ENCODE assay signal across 7 mouse cellular contexts in genomic region chr19:5601752-5602541, GRCm38 (mm10). TPM values are rescaled to one million over a fixed set of nuclear protein-coding genes. Genes with fewer than 3 reads are reported as not detected.
DNase-seq lines count a peak whose midpoint lies in the region; ATAC-seq lines count a peak whose summit lies in the region.

TSS of gene Rnaseh2c (plus strand) at chr19:5601873.

- peak; percentile 82 to 94 for DNase-seq in adrenal gland, adult (ENCODE audit: inconsistent age in 2 of 2, low spot score in 1 of 2)
- DNase-seq in embryo, embryonic 10 days (ENCODE audit: low spot score), result peak; percentile 94
- DNase-seq in gastrocnemius, postnatal 14 days, result peak; percentile 74
- DNase-seq in left cerebral cortex, postnatal 10 days (ENCODE audit: extremely low spot score in 1 of 2, low spot score in 2 of 2), result peak; percentile 75 to 82
- DNase-seq in right cerebral cortex, postnatal 36 days (ENCODE audit: low spot score in 2 of 2), result peak; percentile 78 to 84

- intact Hi-C loops in gastrocnemius, postnatal 14 days (cut with DNase I; ENCODE audit: low total_unique reads), result no loop called here
- intact Hi-C loops in left cerebral cortex, postnatal 10 days (cut with DNase I), result loop anchor here (5.0 kb wide), 1 partner anchor 35 kb away; the partner anchor contains the start of gene Rela

- ATAC-seq in inflammation-experienced regulatory T-cells, adult 6 months, result peak; percentile 99
- peak; percentile 81 for ATAC-seq in megakaryocyte-erythroid progenitor cell, adult 5-6 weeks (replicated peaks; ENCODE audit: low FRiP score, low TSS enrichment, poor library complexity, severe bottlenecking)

RNA-seq across cellular contexts. Expression of gene Rnaseh2c, which starts in this region (rescaled TPM):
- total RNA-seq in gastrocnemius, postnatal 14 days (2021), result 10 to 100 TPM; 39.1 to 46.1 TPM
- polyA plus RNA-seq in inflammation-experienced regulatory T-cells, adult 6 months (2017; shearing (Covaris generic)), result 100 to 1,000 TPM in 1 of 3 experiments, 10 to 100 TPM in 2; 40.8 to 104 (median 97.1) TPM
- total RNA-seq in left cerebral cortex, postnatal 10 days (2021), result 10 to 100 TPM; 68.2 to 71.7 TPM
- 173 and 247 TPM in 2 replicates for total RNA-seq in megakaryocyte-erythroid progenitor cell, adult 5-6 weeks (2014; fragmentation: Nextera tagmentation)
- 72.8 and 97.8 TPM in 2 replicates for total RNA-seq in megakaryocyte-erythroid progenitor cell, adult 5-6 weeks (2017)

Comparison
In these comparisons a context has a peak if more than half of its experiments do, and no peak if none do; other contexts are left out.
1. Peak in every context shown above with its lines: DNase-seq and ATAC-seq.